Mouse (Mus musculus) adrenal gland, adult (tissue): ENCODE measurements at regions not wholly inside any gene's neighbourhood (a gene's known extent, or its start where the extent isn't known, plus 50 kb on each side); places are given as distances from the start of the nearest gene placed in this dataset.

Source experiments
- DNase-seq, 2 experiments: peaks; one replicate each; pipeline ENCODE4 v3.0.0; 2022 to 2023; ENCODE audit warnings: low spot score in 1 of 2; ENCODE audit not compliant: inconsistent age in 2 of 2

- peak in 1 of 2 experiments; percentile 53 for DNase-seq
Measured at GRCm38 (mm10) chr8:125327551-125328262, 241.9 kb downstream of the Sipa1l2 start.

GRCm38 (mm10) chr8:125327006-125327405 is 242.6 kb downstream of the Sipa1l2 start:
- DNase-seq: no peak

GRCm38 (mm10) chr8:125325736-125326135 is 243.9 kb downstream of the Sipa1l2 start:
- no peak for DNase-seq

GRCm38 (mm10) chr8:125322561-125322960 is 247.0 kb downstream of the Sipa1l2 start:
- DNase-seq: no peak

- no peak for DNase-seq
Measured at GRCm38 (mm10) chr8:125317584-125317991, 252.0 kb downstream of the Sipa1l2 start.

- DNase-seq: peak in 1 of 2 experiments; percentile 67
Measured at GRCm38 (mm10) chr8:125315736-125316135, 253.9 kb downstream of the Sipa1l2 start.

GRCm38 (mm10) chr8:125314996-125315395 is 254.6 kb downstream of the Sipa1l2 start:
- no peak for DNase-seq

- peak; percentile 43 to 83 for DNase-seq
Measured at GRCm38 (mm10) chr8:125314221-125314984, 255.2 kb downstream of the Sipa1l2 start.

- no peak for DNase-seq
Measured at GRCm38 (mm10) chr8:125311228-125312053, 257.4 kb downstream of the Disc1 start.
